Mouse (Mus musculus) CD4-positive, CD25-positive, alpha-beta regulatory T cell, adult 4 months (primary cell): Measurements from ENCODE around the gene Rbl2. TPM values are rescaled to one million over a fixed set of nuclear protein-coding genes. Genes with fewer than 3 reads are reported as not detected.

Experiments
- ATAC-seq: one replicate; pipeline ENCODE4 v1.8.0; 2017
- polyA plus RNA-seq, 2 experiments: library from polyadenylated mRNA; unstranded; fragments of 100-300 nt; shearing (Covaris generic); gene quantifications; one replicate each; pipeline ENCODE4 v1.2.1; 2017

The Rbl2 gene
- polyA plus RNA-seq, 2 experiments from 2014 or later, result 65.5 to 74.2 TPM

- no peak for ATAC-seq
Measured at GRCm38 (mm10) chr8:91171605-91172004, 101.7 kb downstream of the Rbl2 start.

Other genes with a start within 250 kb of the Rbl2 start
- 100 to 1,000 TPM; 195 to 267 TPM for gene Chd9, start 241.7 kb upstream of the Rbl2 start, polyA plus RNA-seq
- gene Aktip, start 129.9 kb downstream of the Rbl2 start, polyA plus RNA-seq, result 10 to 100 TPM; 31.2 to 37.6 TPM
- 1 to 10 TPM; 2.6 to 2.7 TPM for gene Rpgrip1l, start 243.2 kb downstream of the Rbl2 start, polyA plus RNA-seq
- 100 to 1,000 TPM in 1 of 2 experiments, 10 to 100 TPM in 1; 86.2 to 118 TPM for gene Fto, start 243.5 kb downstream of the Rbl2 start, polyA plus RNA-seq